Mouse (Mus musculus) erythroblast, embryonic 14.5 days (primary cell): ENCODE results near the gene Bgn.
"Not testable (repeated sequence)": the region's sequence is repeated elsewhere in the genome, so short reads cannot be mapped to it uniquely, and the experiment has no call there.

Experiments used
- GATA1 ChIP-seq: IDR thresholded peaks from 2 replicates; pipeline ENCODE4 v1.6.1; 2012; ENCODE audit warnings: low read length, inconsistent platforms, mixed read lengths
- TAL1 ChIP-seq: IDR thresholded peaks from 3 replicates; pipeline ENCODE4 v1.6.1; 2012; ENCODE audit warnings: low read length, inconsistent platforms, mixed read lengths

DNA sequence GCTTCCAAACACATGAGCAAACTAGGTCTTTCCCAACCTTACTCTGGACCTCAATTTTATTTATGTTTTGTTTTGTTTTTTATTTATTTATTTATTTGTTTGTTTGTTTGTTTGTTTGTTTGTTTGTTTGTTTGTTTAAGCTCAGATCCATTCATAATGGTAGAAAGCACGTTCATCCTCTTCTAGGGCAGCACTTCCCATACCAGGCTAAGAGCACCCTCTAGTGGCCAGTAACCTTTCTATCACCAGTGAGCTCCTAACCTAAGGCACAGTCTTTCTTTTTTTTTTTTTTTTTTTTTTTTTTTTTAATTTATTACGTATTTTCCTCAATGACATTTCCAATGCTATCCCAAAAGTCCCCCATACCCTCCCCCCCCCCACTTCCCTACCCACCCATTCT, 10.2 kb downstream of the Bgn start:
- TF ChIP-seq GATA1, TAL1: not testable (repeated sequence)
